Mouse (Mus musculus) layer of hippocampus, adult 6 months (tissue): ENCODE results near the gene Smagp. TPM values are rescaled to one million over a fixed set of nuclear protein-coding genes. Genes with fewer than 3 reads are reported as not detected.

ENCODE experiments used
- long read RNA-seq, 2 experiments: library from polyadenylated mRNA; unstranded; transcript quantifications; one replicate each; pipeline ENCODE4 v2.0.0; 2019 to 2020
- microRNA-seq: library from miRNA; unstranded; fragments of <30 nt; microRNA quantifications from one replicate; pipeline ENCODE4 v1.2.0, GENCODE M21; 2020
- polyA plus RNA-seq: library from polyadenylated mRNA; unstranded; fragments of <200 nt; fragmentation: Nextera tagmentation; gene quantifications from 2 replicates; pipeline ENCODE4 v1.2.3, GENCODE M21; 2021

The Smagp gene
- polyA plus RNA-seq = 2.1 and 2.3 TPM in 2 replicates
- long read RNA-seq, experiment 1 = 0 reads
- long read RNA-seq, experiment 2, partial matches to known transcripts = 1 of 2 reads
- long read RNA-seq, experiment 2, other reads (novel, unspliced or antisense) = 0 of 2 reads

DNA sequence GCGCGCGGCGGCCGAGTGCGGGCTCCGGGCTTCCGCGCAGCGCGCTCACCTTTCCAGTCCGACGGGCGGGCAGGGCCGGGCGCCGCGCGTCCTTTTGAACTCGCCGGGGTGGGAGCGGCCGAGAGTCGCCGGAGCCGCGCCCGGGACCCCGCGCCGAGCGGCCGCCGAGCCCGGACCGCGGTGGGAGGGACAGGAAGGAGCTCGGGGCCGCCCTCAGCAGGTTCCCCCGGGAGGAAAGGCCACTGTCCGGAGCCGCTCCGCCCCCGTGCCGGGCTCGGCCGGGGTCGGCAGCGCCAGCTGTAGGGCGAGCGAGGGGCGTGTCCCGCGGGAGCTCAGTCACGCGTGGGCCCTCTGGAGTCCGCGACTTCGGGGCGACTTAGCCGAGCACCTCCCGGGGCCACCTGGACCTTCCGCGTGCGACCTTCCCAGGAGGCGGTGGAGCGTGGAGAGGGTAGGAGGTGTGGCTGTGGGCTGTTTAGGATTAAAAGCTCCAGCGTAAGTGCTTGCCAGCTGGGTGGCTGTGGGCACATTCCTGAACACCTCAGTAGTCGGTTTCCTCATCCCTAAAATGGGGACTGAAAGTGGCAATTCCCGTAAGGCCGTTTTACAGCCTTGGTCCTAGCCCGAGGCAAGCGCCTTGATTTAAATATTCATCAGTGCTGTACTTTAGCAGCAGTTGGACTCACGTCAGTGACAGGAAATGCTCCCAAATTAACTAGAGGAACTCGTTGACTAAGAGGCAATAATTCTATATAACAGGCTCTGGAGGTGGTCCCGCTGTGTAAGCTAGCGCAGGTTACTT, at the start of gene Smagp:
Gene Smagp (minus strand): TSS at position 241 of the 802 bp plus-strand sequence.

DNA sequence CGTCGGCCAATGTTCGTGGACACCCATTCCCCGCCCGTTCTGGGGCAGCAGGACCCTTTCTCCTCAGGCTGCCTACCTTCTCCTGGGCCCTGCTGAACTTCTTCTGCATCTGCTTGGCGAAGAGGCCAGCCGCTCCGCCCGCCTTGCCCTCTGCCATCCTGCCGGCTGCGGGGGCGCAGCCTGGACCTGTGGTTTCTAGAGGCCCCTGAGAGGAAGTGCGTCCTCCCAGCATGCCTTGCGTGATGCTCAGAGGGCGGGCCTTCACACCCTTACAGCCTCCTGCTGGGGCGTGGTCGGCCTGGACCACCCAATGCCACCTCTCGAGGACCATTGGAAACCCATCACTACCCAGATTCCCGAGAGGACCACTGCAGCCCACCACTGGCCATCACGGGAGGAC, 32.6 kb upstream of the Smagp start, which contains the start of gene Bin2:
Gene Bin2 (minus strand): TSS at position 217 of the 400 bp plus-strand sequence.

DNA sequence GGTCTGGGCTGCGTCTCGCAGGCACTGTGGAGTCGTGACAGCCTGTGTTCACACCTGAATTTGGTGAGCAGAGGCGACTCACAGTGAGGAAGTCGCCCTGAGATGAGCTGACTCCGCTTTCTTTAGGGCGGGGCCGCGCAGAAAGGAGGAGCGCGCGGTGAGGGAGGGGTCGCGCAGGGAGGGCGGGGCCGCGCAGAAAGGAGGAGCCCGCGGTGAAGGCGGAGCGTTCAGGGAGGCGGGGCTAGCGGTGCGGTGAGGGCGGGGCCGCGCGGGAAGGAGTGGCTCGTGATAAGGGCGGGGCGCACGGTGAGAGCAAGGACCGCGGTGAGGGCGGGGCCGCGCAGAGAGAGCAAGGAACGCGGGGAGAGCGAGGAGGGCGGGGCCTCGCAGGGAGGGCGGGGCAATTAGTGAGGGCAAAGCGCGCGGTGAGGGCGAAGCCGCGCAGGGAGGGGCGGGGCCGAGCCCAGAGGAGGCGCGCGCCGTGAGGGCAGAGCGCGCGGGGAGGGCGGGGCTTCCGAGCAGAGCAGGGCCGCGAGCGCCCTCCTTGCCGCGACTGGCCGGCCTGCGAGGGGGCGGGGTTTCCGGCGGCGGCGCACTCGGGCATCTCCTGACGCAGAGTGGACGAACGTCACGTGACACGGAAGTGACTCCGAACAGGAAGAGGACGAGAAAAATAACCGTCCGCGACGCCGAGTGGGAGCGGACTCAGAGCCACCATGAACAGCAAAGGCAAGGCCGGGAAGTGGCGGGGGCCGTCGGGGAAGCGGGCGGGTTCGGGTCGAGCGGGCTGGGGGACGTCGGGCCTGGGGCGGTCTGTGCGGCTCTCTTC, 21.5 kb downstream of the Smagp start, which contains the start of gene Dazap2:
Gene Dazap2 (plus strand): TSS at position 354 of the 829 bp plus-strand sequence.

DNA sequence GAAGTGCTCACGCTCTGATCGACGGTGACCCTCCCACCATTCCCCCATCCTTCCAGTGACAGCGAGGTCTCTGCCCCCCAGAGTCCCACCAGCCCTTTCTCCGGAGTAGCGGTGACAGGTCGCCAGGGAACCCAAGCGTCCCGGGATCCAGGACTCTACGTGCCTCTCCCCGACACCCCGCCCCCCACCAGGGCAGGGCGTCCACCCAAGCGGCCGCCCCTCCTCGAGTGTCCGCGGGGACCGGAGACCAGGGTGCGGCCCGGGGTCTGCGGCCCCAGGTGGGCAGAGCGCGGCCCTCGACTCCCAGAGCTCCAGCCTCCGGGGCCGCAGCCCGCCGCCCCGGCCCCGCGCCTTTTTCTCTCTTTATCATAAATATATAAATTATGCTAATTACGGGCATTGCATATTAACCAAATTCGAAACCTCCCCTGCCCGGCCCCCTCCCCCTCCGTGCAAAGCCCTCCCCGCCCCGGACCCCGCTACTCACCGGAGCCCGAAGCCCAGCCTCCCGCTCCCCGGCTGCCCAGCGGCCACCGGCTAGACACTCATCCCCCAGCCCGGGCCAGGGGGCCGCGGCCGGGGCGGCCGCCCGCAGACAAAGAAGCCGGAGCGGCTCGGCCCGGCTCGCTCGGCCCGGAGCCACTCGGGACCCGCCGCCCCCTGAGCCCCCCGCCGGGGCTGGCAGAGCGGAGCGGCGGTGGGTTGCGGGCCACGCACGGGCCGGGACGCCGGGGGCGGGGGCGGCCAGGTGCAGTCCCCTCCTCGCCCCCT, 37.3 kb downstream of the Smagp start, which contains the start of gene Pou6f1:
Gene Pou6f1 (minus strand): TSS at position 709 of the 771 bp plus-strand sequence.

Small RNAs within 50 kb of the gene (microRNA-seq; reads per million reads assigned to microRNA genes)
- not detected for gene Mir6961

Other genes with a start within 250 kb of the Smagp start
- gene Gm5475, start 214.8 kb downstream of the Smagp start, polyA plus RNA-seq = not detected in 2 replicates
- gene Slc11a2, start 211.9 kb downstream of the Smagp start, polyA plus RNA-seq = 17.1 and 18.1 TPM in 2 replicates
- gene Letmd1, start 167.9 kb downstream of the Smagp start, polyA plus RNA-seq = 58.8 and 74.9 TPM in 2 replicates
- gene Csrnp2, start 141.5 kb downstream of the Smagp start, polyA plus RNA-seq = 4.6 and 4.8 TPM in 2 replicates
- gene Tfcp2, start 84.9 kb downstream of the Smagp start, polyA plus RNA-seq = 14.1 and 21.5 TPM in 2 replicates
- 10.1 and 11.6 TPM in 2 replicates for gene Pou6f1, start 37.0 kb downstream of the Smagp start, polyA plus RNA-seq
- 248 and 256 TPM in 2 replicates for gene Dazap2, start 21.6 kb downstream of the Smagp start, polyA plus RNA-seq
- 3.8 and 4.4 TPM in 2 replicates for gene Bin2, start 32.6 kb upstream of the Smagp start, polyA plus RNA-seq
- 4.8 and 5.3 TPM in 2 replicates for gene Cela1, start 51.0 kb upstream of the Smagp start, polyA plus RNA-seq
- gene Galnt6, start 92.4 kb upstream of the Smagp start, polyA plus RNA-seq = 6.6 TPM in 2 replicates
- 23.1 and 24.3 TPM in 2 replicates for gene Slc4a8, start 124.8 kb upstream of the Smagp start, polyA plus RNA-seq
- 17.8 and 19.2 TPM in 2 replicates for gene Scn8a, start 232.9 kb upstream of the Smagp start, polyA plus RNA-seq